Mouse (Mus musculus): Measurements from ENCODE around the gene Spib. TPM values are rescaled to one million over a fixed set of nuclear protein-coding genes. Genes with fewer than 3 reads are reported as not detected.

Spib gene
- polyA plus RNA-seq, 1 experiment, result 55.6 TPM

GRCm38 (mm10) chr7:44565414-44565813 is 33.5 kb upstream of the Spib start:
- no peak for TF ChIP-seq CTCF (IDR thresholded peaks at IDR 0.05; ENCODE audit: control insufficient read depth, insufficient read depth, low read length)
- no peak for TF ChIP-seq POLR2A (IDR thresholded peaks at IDR 0.05; ENCODE audit: borderline replicate concordance, control insufficient read depth, low read depth, low read length)
- no peak overlapping the region for H3K27ac ChIP-seq (ENCODE audit: control insufficient read depth, insufficient read depth, low read depth, low read length, poor library complexity)
- WGBS, result 35% methylated on average over 6 of the region's 6 CpGs
- H3K4me1 ChIP-seq (ENCODE audit: control insufficient read depth, insufficient read depth, low read length), result peaks cover 2% of the 10 kb centered on the region; the same call in 1 of the 2 replicates
- H3K4me3 ChIP-seq (replicated peaks; ENCODE audit: control insufficient read depth, low read depth, low read length), result no peak overlapping the region

GRCm38 (mm10) chr7:44564486-44564885 is 32.6 kb upstream of the Spib start:
- no peaks in the 10 kb centered on the region; the same call in none of the 2 replicates for H3K4me1 ChIP-seq (ENCODE audit: control insufficient read depth, insufficient read depth, low read length)
- H3K27ac ChIP-seq (ENCODE audit: control insufficient read depth, insufficient read depth, low read depth, low read length, poor library complexity), result no peak overlapping the region
- TF ChIP-seq CTCF (IDR thresholded peaks at IDR 0.05; ENCODE audit: control insufficient read depth, insufficient read depth, low read length) (no peak), POLR2A (IDR thresholded peaks at IDR 0.05; ENCODE audit: borderline replicate concordance, control insufficient read depth, low read depth, low read length) (no peak)
- WGBS, result 80% methylated on average over 10 of the region's 10 CpGs
- H3K4me3 ChIP-seq (replicated peaks; ENCODE audit: control insufficient read depth, low read depth, low read length), result no peak overlapping the region

- 26% methylated on average over 8 of the region's 8 CpGs for WGBS
- no peak overlapping the region for H3K27ac ChIP-seq (ENCODE audit: control insufficient read depth, insufficient read depth, low read depth, low read length, poor library complexity)
- no peaks in the 10 kb centered on the region; the same call in none of the 2 replicates for H3K4me1 ChIP-seq (ENCODE audit: control insufficient read depth, insufficient read depth, low read length)
- no peak for TF ChIP-seq POLR2A (IDR thresholded peaks at IDR 0.05; ENCODE audit: borderline replicate concordance, control insufficient read depth, low read depth, low read length)
- no peak for TF ChIP-seq CTCF (IDR thresholded peaks at IDR 0.05; ENCODE audit: control insufficient read depth, insufficient read depth, low read length)
- H3K4me3 ChIP-seq (replicated peaks; ENCODE audit: control insufficient read depth, low read depth, low read length), result no peak overlapping the region
Measured at GRCm38 (mm10) chr7:44563284-44563683, 31.4 kb upstream of the Spib start.

GRCm38 (mm10) chr7:44560435-44561400 is 28.8 kb upstream of the Spib start:
- WGBS, result 57% methylated on average over 18 of the region's 18 CpGs
- TF ChIP-seq POLR2A (IDR thresholded peaks at IDR 0.05; ENCODE audit: borderline replicate concordance, control insufficient read depth, low read depth, low read length), result no peak
- peak; percentile 87 for TF ChIP-seq CTCF (IDR thresholded peaks at IDR 0.05; ENCODE audit: control insufficient read depth, insufficient read depth, low read length)
- H3K4me3 ChIP-seq (replicated peaks; ENCODE audit: control insufficient read depth, low read depth, low read length), result no peak overlapping the region
- no peaks in the 10 kb centered on the region; the same call in none of the 2 replicates for H3K4me1 ChIP-seq (ENCODE audit: control insufficient read depth, insufficient read depth, low read length)
- H3K27ac ChIP-seq (ENCODE audit: control insufficient read depth, insufficient read depth, low read depth, low read length, poor library complexity), result no peak overlapping the region

- no peak for TF ChIP-seq CTCF (IDR thresholded peaks at IDR 0.05; ENCODE audit: control insufficient read depth, insufficient read depth, low read length)
- no peak for TF ChIP-seq POLR2A (IDR thresholded peaks at IDR 0.05; ENCODE audit: borderline replicate concordance, control insufficient read depth, low read depth, low read length)
- no peak overlapping the region for H3K4me3 ChIP-seq (replicated peaks; ENCODE audit: control insufficient read depth, low read depth, low read length)
- WGBS, result 85% methylated on average over 2 of the region's 2 CpGs
Measured at GRCm38 (mm10) chr7:44557629-44558028, 25.8 kb upstream of the Spib start.

GRCm38 (mm10) chr7:44553826-44554225 is 22.0 kb upstream of the Spib start, which contains the start of gene Nr1h2:
TSS of gene Nr1h2 (minus strand) at chr7:44553951.
- Histone ChIP-seq H3K4me1 (ENCODE audit: control insufficient read depth, insufficient read depth, low read length) (peaks cover 2% of the 10 kb centered on the region; the same call in 1 of the 2 replicates), H3K4me3 (replicated peaks; ENCODE audit: control insufficient read depth, low read depth, low read length) (peak within 1 kb of the TSS; percentile 99), H3K27ac (ENCODE audit: control insufficient read depth, insufficient read depth, low read depth, low read length, poor library complexity) (peak within 1 kb of the TSS; percentile 100)
- TF ChIP-seq CTCF (IDR thresholded peaks at IDR 0.05; ENCODE audit: control insufficient read depth, insufficient read depth, low read length) (no peak), POLR2A (IDR thresholded peaks at IDR 0.05; ENCODE audit: borderline replicate concordance, control insufficient read depth, low read depth, low read length) (peak; percentile 57; the same call in 1 of the 2 replicates)
- under 1% methylated on average over 22 of the region's 22 CpGs for WGBS

More at GRCm38 (mm10) chr7:44557629-44558028, 25.8 kb upstream of the Spib start:
- no peak overlapping the region for H3K27ac ChIP-seq (ENCODE audit: control insufficient read depth, insufficient read depth, low read depth, low read length, poor library complexity)
- no peaks in the 10 kb centered on the region; the same call in none of the 2 replicates for H3K4me1 ChIP-seq (ENCODE audit: control insufficient read depth, insufficient read depth, low read length)

- Histone ChIP-seq H3K27ac (ENCODE audit: control insufficient read depth, insufficient read depth, low read depth, low read length, poor library complexity) (peak overlapping the region; percentile 100), H3K4me3 (replicated peaks; ENCODE audit: control insufficient read depth, low read depth, low read length) (peak overlapping the region; percentile 99), H3K4me1 (ENCODE audit: control insufficient read depth, insufficient read depth, low read length) (peaks cover 2% of the 10 kb centered on the region; the same call in 1 of the 2 replicates)
- TF ChIP-seq POLR2A (IDR thresholded peaks at IDR 0.05; ENCODE audit: borderline replicate concordance, control insufficient read depth, low read depth, low read length) (no peak), CTCF (IDR thresholded peaks at IDR 0.05; ENCODE audit: control insufficient read depth, insufficient read depth, low read length) (no peak)
- WGBS, result 1% methylated on average over 32 of the region's 32 CpGs
Measured at GRCm38 (mm10) chr7:44553196-44553764, 21.4 kb upstream of the Spib start.
